Mouse (Mus musculus) urinary bladder, postnatal 4 days (tissue): ENCODE results near the gene St3gal3.

Source experiments
- DNase-seq, 2 experiments: peaks; one replicate each; pipeline ENCODE4 v3.0.0; 2021 to 2022; ENCODE audit warnings: low spot score in 2 of 2

Gene St3gal3

GRCm38 (mm10) chr4:118022406-118022805, 112.3 kb downstream of the St3gal3 start:
- DNase-seq: peak in 1 of 2 experiments; percentile 33

GRCm38 (mm10) chr4:118019640-118020039, 115.1 kb downstream of the St3gal3 start:
- DNase-seq: peak in 1 of 2 experiments; percentile 55

GRCm38 (mm10) chr4:118019218-118019617, 115.5 kb downstream of the St3gal3 start:
- peak in 1 of 2 experiments; percentile 47 for DNase-seq

GRCm38 (mm10) chr4:118017021-118017805, 117.5 kb downstream of the St3gal3 start:
- peak in 1 of 2 experiments; percentile 47 for DNase-seq

GRCm38 (mm10) chr4:118016323-118016911, 118.3 kb downstream of the St3gal3 start:
- peak in 1 of 2 experiments; percentile 44 for DNase-seq

- peak in 1 of 2 experiments; percentile 56 for DNase-seq
Observed at GRCm38 (mm10) chr4:118015636-118016035, 119.1 kb downstream of the St3gal3 start.

GRCm38 (mm10) chr4:118015126-118015525, 119.6 kb downstream of the St3gal3 start:
- peak in 1 of 2 experiments; percentile 57 for DNase-seq

GRCm38 (mm10) chr4:118010661-118011173, 124.0 kb downstream of the St3gal3 start:
- DNase-seq: peak in 1 of 2 experiments; percentile 52

- peak in 1 of 2 experiments; percentile 9 for DNase-seq
Observed at GRCm38 (mm10) chr4:118008433-118009033, 126.2 kb downstream of the St3gal3 start.

- DNase-seq: peak in 1 of 2 experiments; percentile 29
Observed at GRCm38 (mm10) chr4:118001355-118001754, 133.4 kb downstream of the St3gal3 start.

GRCm38 (mm10) chr4:118000605-118001208, 134.0 kb downstream of the St3gal3 start:
- DNase-seq: peak in 1 of 2 experiments; percentile 49

GRCm38 (mm10) chr4:117999951-118000350, 134.8 kb downstream of the St3gal3 start:
- peak in 1 of 2 experiments; percentile 49 for DNase-seq

GRCm38 (mm10) chr4:117997381-117998269, 137.1 kb downstream of the St3gal3 start:
- peak; percentile 73 to 76 for DNase-seq

- DNase-seq: peak in 1 of 2 experiments; percentile 58
Observed at GRCm38 (mm10) chr4:117996701-117997100, 138.0 kb downstream of the St3gal3 start.

GRCm38 (mm10) chr4:117995461-117995860, 139.3 kb downstream of the St3gal3 start:
- no peak for DNase-seq

GRCm38 (mm10) chr4:117993421-117993820, 141.3 kb downstream of the St3gal3 start:
- peak in 1 of 2 experiments; percentile 49 for DNase-seq

- DNase-seq: peak in 1 of 2 experiments; percentile 49
Observed at GRCm38 (mm10) chr4:117992872-117993271, 141.8 kb downstream of the St3gal3 start.

- DNase-seq: peak in 1 of 2 experiments; percentile 52
Observed at GRCm38 (mm10) chr4:117992036-117992435, 142.7 kb downstream of the St3gal3 start.

GRCm38 (mm10) chr4:117991055-117991627, 143.6 kb downstream of the St3gal3 start:
- DNase-seq: peak in 1 of 2 experiments; percentile 36

GRCm38 (mm10) chr4:117990571-117990970, 144.1 kb downstream of the St3gal3 start:
- DNase-seq: peak in 1 of 2 experiments; percentile 8
